Comparison of ENCODE assay signal across 25 mouse cellular contexts in genomic region chr19:36716221-36716620, GRCm38 (mm10). TPM values are rescaled to one million over a fixed set of nuclear protein-coding genes. Genes with fewer than 3 reads are reported as not detected.
DNase-seq lines count a peak whose midpoint lies in the region; ATAC-seq lines count a peak whose summit lies in the region.
"Had no signal": no experiment of that assay in that cellular context is flagged by ENCODE, and none has a peak within 500 bp of the region (broad histone marks: within the 10 kb centered on the region; RNA-seq: fewer than 3 reads in every experiment).

No protein-coding gene starts in this region.

- no peak for ATAC-seq in midbrain, embryonic 11.5 days (ENCODE audit: low FRiP score)
- ATAC-seq: CD4-positive, CD25-positive, alpha-beta regulatory T cell, adult 4 months; forebrain, embryonic 13.5 days; hindbrain, embryonic 16.5 days; inflammation-experienced regulatory T-cells, adult 6 months had no signal

- no peaks in the 10 kb centered on the region for H3K27me3 ChIP-seq in heart, embryonic 10.5 days (ENCODE audit: insufficient read depth, poor library complexity, severe bottlenecking)
- no peaks in the 10 kb centered on the region for H3K27me3 ChIP-seq in midbrain, embryonic 11.5 days (ENCODE audit: control insufficient read depth, insufficient read depth, low read length)
- no peaks in the 10 kb centered on the region for H3K27me3 ChIP-seq in midbrain, embryonic 10.5 days (ENCODE audit: low read depth, poor library complexity, severe bottlenecking)
- H3K27me3 ChIP-seq: embryonic facial prominence, embryonic 12.5 days; forebrain, embryonic 13.5 days; hindbrain, embryonic 12.5 days had no signal

- no peak overlapping the region for H3K4me2 ChIP-seq in midbrain, embryonic 11.5 days
- H3K4me2 ChIP-seq: embryonic facial prominence, embryonic 12.5 days; forebrain, embryonic 13.5 days; hindbrain, embryonic 12.5 days had no signal

- DNase-seq in embryo, embryonic 10 days (ENCODE audit: low spot score) = peak; percentile 11
- no peak for DNase-seq in embryo, embryonic 11 days
- peak; percentile 63 for DNase-seq in heart, adult 11 months
- no peak for DNase-seq in heart, embryonic 10.5 days (ENCODE audit: low spot score)
- DNase-seq in midbrain, embryonic 11.5 days (ENCODE audit: low spot score, missing footprints) = peak; percentile 68
- DNase-seq in midbrain, embryonic 10.5 days (ENCODE audit: low spot score) = no peak
- DNase-seq in retina, postnatal 1 day = peak; percentile 30
- no peak for DNase-seq in layer of hippocampus, postnatal 25 days (ENCODE audit: extremely low spot score in 1 of 2, low spot score in 1 of 2)
- DNase-seq: adrenal gland, adult 2 months; adrenal gland, postnatal 25 days; B cell, adult 2 months; cerebellum, adult 18-20 months; cerebellum, postnatal 10 days; gastrocnemius, adult 2 months; gastrocnemius, postnatal 25 days; heart, postnatal 10 days; heart, postnatal 4 days had no signal

- 62% methylated on average over 7 of the region's 7 CpGs for WGBS in heart, embryonic 10.5 days
- WGBS in midbrain, embryonic 11.5 days = 66% methylated on average over 7 of the region's 7 CpGs
- WGBS in midbrain, embryonic 10.5 days = 74% methylated on average over 7 of the region's 7 CpGs

- no peaks in the 10 kb centered on the region for H3K9me3 ChIP-seq in heart, embryonic 10.5 days
- no peaks in the 10 kb centered on the region for H3K9me3 ChIP-seq in midbrain, embryonic 11.5 days (ENCODE audit: control insufficient read depth, low read length)
- no peaks in the 10 kb centered on the region for H3K9me3 ChIP-seq in midbrain, embryonic 10.5 days (replicated peaks)
- H3K9me3 ChIP-seq: embryonic facial prominence, embryonic 12.5 days; hindbrain, embryonic 12.5 days had no signal

- no peaks in the 10 kb centered on the region for H3K4me1 ChIP-seq in heart, embryonic 10.5 days
- no peaks in the 10 kb centered on the region for H3K4me1 ChIP-seq in midbrain, embryonic 11.5 days (ENCODE audit: control insufficient read depth, insufficient read depth, low read length)
- H3K4me1 ChIP-seq in midbrain, embryonic 10.5 days = no peaks in the 10 kb centered on the region
- H3K4me1 ChIP-seq: embryonic facial prominence, embryonic 12.5 days; forebrain, embryonic 13.5 days; hindbrain, embryonic 12.5 days had no signal

- no peaks in the 10 kb centered on the region for H3K36me3 ChIP-seq in heart, embryonic 10.5 days
- H3K36me3 ChIP-seq in midbrain, embryonic 11.5 days (ENCODE audit: control insufficient read depth, insufficient read depth, low read length) = no peaks in the 10 kb centered on the region
- no peaks in the 10 kb centered on the region for H3K36me3 ChIP-seq in midbrain, embryonic 10.5 days
- H3K36me3 ChIP-seq: embryonic facial prominence, embryonic 12.5 days; hindbrain, embryonic 12.5 days had no signal

- no peak overlapping the region for H3K9ac ChIP-seq in midbrain, embryonic 11.5 days (ENCODE audit: low read length)
- H3K9ac ChIP-seq: embryonic facial prominence, embryonic 12.5 days; forebrain, embryonic 13.5 days; hindbrain, embryonic 12.5 days had no signal

- H3K4me3 ChIP-seq in heart, embryonic 10.5 days = no peak overlapping the region
- no peak overlapping the region for H3K4me3 ChIP-seq in midbrain, embryonic 11.5 days (ENCODE audit: low read depth, low read length)
- no peak overlapping the region for H3K4me3 ChIP-seq in midbrain, embryonic 10.5 days
- H3K4me3 ChIP-seq: embryonic facial prominence, embryonic 12.5 days; forebrain, embryonic 13.5 days; gastrocnemius, adult 2 months; hindbrain, embryonic 12.5 days had no signal

- no peak overlapping the region for H3K27ac ChIP-seq in heart, embryonic 10.5 days
- no peak overlapping the region for H3K27ac ChIP-seq in midbrain, embryonic 11.5 days (ENCODE audit: low read depth, low read length)
- no peak overlapping the region for H3K27ac ChIP-seq in midbrain, embryonic 10.5 days (replicated peaks)
- H3K27ac ChIP-seq: embryonic facial prominence, embryonic 12.5 days; forebrain, embryonic 13.5 days; gastrocnemius, adult 2 months; hindbrain, embryonic 12.5 days had no signal

RNA-seq across cellular contexts. Expression of gene Ppp1r3c, which starts 20.2 kb away (rescaled TPM):
- polyA plus RNA-seq in heart, embryonic 10.5 days (2016; fragmentation: Nextera tagmentation; extraction: Ambion mirVana) = 31.3 and 46.9 TPM in 2 replicates
- polyA plus RNA-seq in midbrain, embryonic 11.5 days (2014; fragmentation: Nextera tagmentation; extraction: Ambion mirVana) = 2.2 and 2.3 TPM in 2 replicates
- 1.6 and 2.0 TPM in 2 replicates for polyA plus RNA-seq in midbrain, embryonic 10.5 days (2016; fragmentation: Nextera tagmentation; extraction: Ambion mirVana)
- 10 to 100 TPM; 47.4 to 55.9 TPM for total RNA-seq in layer of hippocampus, postnatal 25 days (2021)
- total RNA-seq: granulocyte monocyte progenitor cell, adult 5-6 weeks; MEL had no signal
- polyA plus RNA-seq: CD4-positive, CD25-positive, alpha-beta regulatory T cell, adult 4 months; inflammation-experienced regulatory T-cells, adult 6 months had no signal

Comparison
In these comparisons a context has a peak if more than half of its experiments do, and no peak if none do; other contexts are left out.
1. DNase-seq: peak in embryo, embryonic 10 days (single experiment), heart, adult 11 months (single experiment), midbrain, embryonic 11.5 days (single experiment) and retina, postnatal 1 day (single experiment); none in embryo, embryonic 11 days (single experiment), heart, embryonic 10.5 days (single experiment), midbrain, embryonic 10.5 days (single experiment) and layer of hippocampus, postnatal 25 days (0 of 2).